9 mouse cellular contexts compared by ENCODE assay signal in the genomic region with DNA sequence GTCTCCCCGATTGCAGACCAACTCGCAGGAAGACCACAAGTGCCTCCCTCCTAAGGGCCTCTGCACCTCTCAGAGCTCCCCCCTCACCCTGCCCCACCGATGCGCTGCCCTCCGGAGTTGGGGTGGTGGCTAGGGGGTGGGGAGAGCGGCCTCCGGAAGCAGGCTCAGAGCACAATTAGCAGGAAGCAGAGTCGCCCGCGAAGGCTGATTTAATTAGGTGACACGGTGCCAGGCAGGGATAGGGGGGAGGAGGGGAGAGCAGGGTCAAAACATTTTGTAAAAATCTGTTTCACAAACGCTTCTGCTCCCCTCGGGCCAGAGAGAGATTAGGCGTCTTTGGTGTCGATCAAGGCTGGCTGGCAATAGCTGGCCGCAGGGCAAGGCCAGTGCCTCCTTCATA.
A peak's percentile ranks its signal among the peaks of the same experiment; 100 is the strongest.
DNase-seq lines count a peak whose midpoint lies in the region; ATAC-seq and TF ChIP-seq lines count a peak whose summit lies in the region.
"Had no signal": no experiment of that assay in that cellular context is flagged by ENCODE, and none has a peak within 500 bp of the region (broad histone marks: within the 10 kb centered on the region; RNA-seq: fewer than 3 reads in every experiment).

No protein-coding gene starts in this region.

- H3K4me1 ChIP-seq in heart, embryonic 13.5 days = peaks cover 5% of the 10 kb centered on the region
- peaks cover 4 to 21% of the 10 kb centered on the region in 2 experiments for H3K4me1 ChIP-seq in ES-E14 (ENCODE audit: control insufficient read depth in 2 of 2, insufficient read depth in 2 of 2, low read length in 2 of 2, poor library complexity in 1 of 2)
- peaks cover 10% of the 10 kb centered on the region for H3K4me1 ChIP-seq in forebrain, embryonic 14.5 days (ENCODE audit: control insufficient read depth, insufficient read depth, low read length)
- peaks cover 5% of the 10 kb centered on the region for H3K4me1 ChIP-seq in limb, embryonic 15.5 days

- no peak overlapping the region for H3K9ac ChIP-seq in heart, embryonic 13.5 days
- peak overlapping the region; percentile 46; the same call in 1 of the 2 replicates for H3K9ac ChIP-seq in ES-E14 (ENCODE audit: insufficient read depth, low read depth, low read length, poor library complexity, severe bottlenecking)
- peak overlapping the region; percentile 56 for H3K9ac ChIP-seq in forebrain, embryonic 14.5 days (ENCODE audit: low read length)
- H3K9ac ChIP-seq in limb, embryonic 15.5 days = no peak overlapping the region
- H3K9ac ChIP-seq: lung, embryonic 14.5 days had no signal

- H3K27ac ChIP-seq in heart, embryonic 13.5 days (replicated peaks) = no peak overlapping the region
- peak overlapping the region; percentile 40; the same call in 1 of the 2 replicates for H3K27ac ChIP-seq in ES-E14 (ENCODE audit: insufficient read depth, low read depth, low read length, poor library complexity, severe bottlenecking)
- H3K27ac ChIP-seq in forebrain, embryonic 14.5 days (ENCODE audit: low read depth, low read length) = no peak overlapping the region
- H3K27ac ChIP-seq in limb, embryonic 15.5 days = no peak overlapping the region

- ATAC-seq in heart, embryonic 13.5 days (ENCODE audit: extremely low read depth, insufficient number of reproducible peaks, low FRiP score, low TSS enrichment) = no peak
- ATAC-seq in forebrain, embryonic 14.5 days = peak; percentile 54; the same call in 1 of the 2 replicates
- ATAC-seq in limb, embryonic 15.5 days (ENCODE audit: insufficient number of reproducible peaks, low FRiP score, low TSS enrichment, low read depth) = no peak

- H3K27me3 ChIP-seq in heart, embryonic 13.5 days (replicated peaks) = peaks cover 97% of the 10 kb centered on the region
- peaks cover 24% of the 10 kb centered on the region for H3K27me3 ChIP-seq in forebrain, embryonic 14.5 days (replicated peaks; ENCODE audit: control insufficient read depth, insufficient read depth, low read length)
- H3K27me3 ChIP-seq in limb, embryonic 15.5 days = peaks cover 92% of the 10 kb centered on the region

- in situ Hi-C loops in ES-E14 (cut with MboI; ENCODE audit: low sequenced_read_pairs in 2 of 2, unreplicated experiment in 2 of 2) = no loop called here

- no peak for DNase-seq in heart, adult 18-20 months
- DNase-seq in ES-E14 (ENCODE audit: low read depth, low spot score) = no peak
- DNase-seq in forebrain, embryonic 14.5 days (ENCODE audit: low spot score) = peak; percentile 49
- no peak for DNase-seq in right cerebral cortex, postnatal 36 days (ENCODE audit: low spot score in 2 of 2)
- DNase-seq in left cerebral cortex, adult 11 months (ENCODE audit: low spot score) = no peak
- DNase-seq in layer of hippocampus, adult 9-11 months = no peak

- peak overlapping the region; percentile 17; the same call in 1 of the 2 replicates for H3K4me3 ChIP-seq in heart, embryonic 13.5 days
- peak overlapping the region; percentile 49 to 74 for H3K4me3 ChIP-seq in ES-E14 (ENCODE audit: insufficient read depth in 1 of 2, low read depth in 1 of 2, low read length in 2 of 2, poor library complexity in 1 of 2, severe bottlenecking in 1 of 2)
- H3K4me3 ChIP-seq in forebrain, embryonic 14.5 days (ENCODE audit: low read depth, low read length) = peak overlapping the region; percentile 18
- H3K4me3 ChIP-seq in limb, embryonic 15.5 days = 0 out of 2 replicates have a peak overlapping the region, but pooled peaks have one; percentile 0

- H3K36me3 ChIP-seq in heart, embryonic 13.5 days = no peaks in the 10 kb centered on the region
- H3K36me3 ChIP-seq in ES-E14 (ENCODE audit: control insufficient read depth, insufficient read depth, low read length, poor library complexity, severe bottlenecking) = no peaks in the 10 kb centered on the region
- H3K36me3 ChIP-seq in forebrain, embryonic 14.5 days (ENCODE audit: control insufficient read depth, insufficient read depth, low read length) = no peaks in the 10 kb centered on the region
- no peaks in the 10 kb centered on the region for H3K36me3 ChIP-seq in limb, embryonic 15.5 days

- WGBS in heart, embryonic 13.5 days = 2% methylated on average over 16 of the region's 16 CpGs
- WGBS in forebrain, embryonic 14.5 days = 2% methylated on average over 16 of the region's 16 CpGs
- 1% methylated on average over 16 of the region's 16 CpGs for WGBS in limb, embryonic 15.5 days

- H3K4me2 ChIP-seq in heart, embryonic 13.5 days = peak overlapping the region; percentile 49
- peak overlapping the region; percentile 53 for H3K4me2 ChIP-seq in forebrain, embryonic 14.5 days (ENCODE audit: low read length)
- peak overlapping the region; percentile 15; the same call in 1 of the 2 replicates for H3K4me2 ChIP-seq in limb, embryonic 15.5 days
- H3K4me2 ChIP-seq: lung, embryonic 14.5 days had no signal

- H3K9me3 ChIP-seq in heart, embryonic 13.5 days = no peaks in the 10 kb centered on the region
- H3K9me3 ChIP-seq in ES-E14 (ENCODE audit: control insufficient read depth, insufficient read depth, low read depth, low read length) = no peaks in the 10 kb centered on the region
- no peaks in the 10 kb centered on the region for H3K9me3 ChIP-seq in forebrain, embryonic 14.5 days (replicated peaks; ENCODE audit: control insufficient read depth, low read length)
- H3K9me3 ChIP-seq in limb, embryonic 15.5 days = no peaks in the 10 kb centered on the region

TF ChIP-seq in ES-E14, 5 proteins besides CTCF, POLR2A, EP300 and RAD21:
- no peak for TF ChIP-seq CHD2 (IDR thresholded peaks at IDR 0.05; ENCODE audit: low read depth, low read length)
- no peak for TF ChIP-seq ZC3H11A (IDR thresholded peaks at IDR 0.05; ENCODE audit: borderline replicate concordance, low read depth, low read length)
- TF ChIP-seq ZNF384 (IDR thresholded peaks at IDR 0.05; ENCODE audit: low read depth, low read length) = no peak
- no peak for TF ChIP-seq HCFC1 (IDR thresholded peaks at IDR 0.05; ENCODE audit: borderline replicate concordance, insufficient read depth, low read length)
- no peak for TF ChIP-seq MAFK (IDR thresholded peaks at IDR 0.05; ENCODE audit: insufficient read depth, low read depth, low read length)

Comparison
In these comparisons a context has a peak if more than half of its experiments do, and no peak if none do; other contexts are left out.
1. H3K4me3 ChIP-seq: peak in every context shown above with its lines; median percentile 62 in ES-E14; 18 in forebrain, embryonic 14.5 days; 17 in heart, embryonic 13.5 days; 0 in limb, embryonic 15.5 days.
2. H3K9ac ChIP-seq: peak in ES-E14 (single experiment) and forebrain, embryonic 14.5 days (single experiment); none in heart, embryonic 13.5 days (single experiment) and limb, embryonic 15.5 days (single experiment).
3. Peak in every context shown above with its lines, with median percentiles within 50 percentile points of each other: H3K4me2 ChIP-seq.